Mouse (Mus musculus): Measurements from ENCODE around the gene Tnnt1.
A peak's percentile ranks its signal among the peaks of the same experiment; 100 is the strongest.

GRCm38 (mm10) chr7:4498251-4498650, 17.9 kb downstream of the Tnnt1 start:
- TF ChIP-seq CTCF (IDR thresholded peaks at IDR 0.05; ENCODE audit: insufficient read depth, low read length): no peak
- 0 out of 2 replicates have a peak, but pooled peaks have one; percentile 4 for TF ChIP-seq POLR2A (IDR thresholded peaks at IDR 0.05; ENCODE audit: borderline replicate concordance, extremely low read depth, low read depth, low read length)

Measured in lung, adult 2 months (tissue).